Mouse (Mus musculus) spleen, postnatal 10 days (tissue): ENCODE data around the gene A530032D15Rik.
A peak's percentile ranks its signal among the peaks of the same experiment; 100 is the strongest.
"Not testable (repeated sequence)": the region's sequence is repeated elsewhere in the genome, so short reads cannot be mapped to it uniquely, and the experiment has no call there.

Experiments
- DNase-seq, 2 experiments: peaks; one replicate each; pipeline ENCODE4 v3.0.0; 2021 to 2022; ENCODE audit warnings: low spot score in 2 of 2

A530032D15Rik gene

GRCm38 (mm10) chr1:85109753-85110152 lies at the start of gene A530032D15Rik:
A530032D15Rik (minus strand) TSS chr1:85109853.
- not testable (repeated sequence) for DNase-seq

GRCm38 (mm10) chr1:85155151-85155550 lies 45.5 kb upstream of the A530032D15Rik start:
- not testable (repeated sequence) for DNase-seq

GRCm38 (mm10) chr1:85133671-85134070 lies 24.0 kb upstream of the A530032D15Rik start:
- DNase-seq: not testable (repeated sequence)

GRCm38 (mm10) chr1:85121841-85122240 lies 12.2 kb upstream of the A530032D15Rik start:
- not testable (repeated sequence) for DNase-seq

- DNase-seq: not testable (repeated sequence)
Measured at GRCm38 (mm10) chr1:85118341-85118740, 8.7 kb upstream of the A530032D15Rik start.

GRCm38 (mm10) chr1:85117537-85117936 lies 7.9 kb upstream of the A530032D15Rik start:
- DNase-seq: not testable (repeated sequence)

- not testable (repeated sequence) for DNase-seq
Measured at GRCm38 (mm10) chr1:85114666-85115402, 5.2 kb upstream of the A530032D15Rik start.

GRCm38 (mm10) chr1:85114078-85114477 lies 4.4 kb upstream of the A530032D15Rik start:
- DNase-seq: not testable (repeated sequence)

- not testable (repeated sequence) for DNase-seq
Measured at GRCm38 (mm10) chr1:85112889-85113288, 3.2 kb upstream of the A530032D15Rik start.

GRCm38 (mm10) chr1:85112266-85112665 lies 2.6 kb upstream of the A530032D15Rik start:
- DNase-seq: not testable (repeated sequence)

GRCm38 (mm10) chr1:85111572-85111971 lies 1.9 kb upstream of the A530032D15Rik start:
- peak in 1 of 2 experiments; percentile 46 for DNase-seq

GRCm38 (mm10) chr1:85110876-85111275 lies 1.2 kb upstream of the A530032D15Rik start:
- not testable (repeated sequence) for DNase-seq

GRCm38 (mm10) chr1:85106013-85106412 lies 3.6 kb downstream of the A530032D15Rik start:
- not testable (repeated sequence) for DNase-seq

GRCm38 (mm10) chr1:85105336-85105735 lies 4.3 kb downstream of the A530032D15Rik start:
- peak in 1 of 2 experiments; percentile 20 for DNase-seq

- not testable (repeated sequence) for DNase-seq
Measured at GRCm38 (mm10) chr1:85101754-85102153, 7.9 kb downstream of the A530032D15Rik start.

GRCm38 (mm10) chr1:85099864-85100263 lies 9.8 kb downstream of the A530032D15Rik start, which contains the start of gene Gm10553:
Gm10553 (plus strand) TSS chr1:85100164.
- not testable (repeated sequence) for DNase-seq

- DNase-seq: not testable (repeated sequence)
Measured at GRCm38 (mm10) chr1:85099081-85099480, 10.6 kb downstream of the A530032D15Rik start.

GRCm38 (mm10) chr1:85093011-85093572 lies 16.6 kb downstream of the A530032D15Rik start:
- not testable (repeated sequence) for DNase-seq

GRCm38 (mm10) chr1:85092169-85092568 lies 17.5 kb downstream of the A530032D15Rik start:
- DNase-seq: not testable (repeated sequence)

GRCm38 (mm10) chr1:85086211-85086610 lies 23.4 kb downstream of the A530032D15Rik start:
- DNase-seq: not testable (repeated sequence)

- DNase-seq: peak in 1 of 2 experiments; percentile 15
Measured at GRCm38 (mm10) chr1:85084803-85085202, 24.9 kb downstream of the A530032D15Rik start.

- not testable (repeated sequence) for DNase-seq
Measured at GRCm38 (mm10) chr1:85073099-85073498, 36.6 kb downstream of the A530032D15Rik start.

- DNase-seq: peak in 1 of 2 experiments; percentile 11
Measured at GRCm38 (mm10) chr1:85071690-85072089, 38.0 kb downstream of the A530032D15Rik start.
